Mouse (Mus musculus): ENCODE measurements around the gene Taf3. TPM values are rescaled to one million over a fixed set of nuclear protein-coding genes. Genes with fewer than 3 reads are reported as not detected.

The Taf3 gene
- polyA plus RNA-seq, 2 experiments: 9.2 to 12.4 TPM

DNA sequence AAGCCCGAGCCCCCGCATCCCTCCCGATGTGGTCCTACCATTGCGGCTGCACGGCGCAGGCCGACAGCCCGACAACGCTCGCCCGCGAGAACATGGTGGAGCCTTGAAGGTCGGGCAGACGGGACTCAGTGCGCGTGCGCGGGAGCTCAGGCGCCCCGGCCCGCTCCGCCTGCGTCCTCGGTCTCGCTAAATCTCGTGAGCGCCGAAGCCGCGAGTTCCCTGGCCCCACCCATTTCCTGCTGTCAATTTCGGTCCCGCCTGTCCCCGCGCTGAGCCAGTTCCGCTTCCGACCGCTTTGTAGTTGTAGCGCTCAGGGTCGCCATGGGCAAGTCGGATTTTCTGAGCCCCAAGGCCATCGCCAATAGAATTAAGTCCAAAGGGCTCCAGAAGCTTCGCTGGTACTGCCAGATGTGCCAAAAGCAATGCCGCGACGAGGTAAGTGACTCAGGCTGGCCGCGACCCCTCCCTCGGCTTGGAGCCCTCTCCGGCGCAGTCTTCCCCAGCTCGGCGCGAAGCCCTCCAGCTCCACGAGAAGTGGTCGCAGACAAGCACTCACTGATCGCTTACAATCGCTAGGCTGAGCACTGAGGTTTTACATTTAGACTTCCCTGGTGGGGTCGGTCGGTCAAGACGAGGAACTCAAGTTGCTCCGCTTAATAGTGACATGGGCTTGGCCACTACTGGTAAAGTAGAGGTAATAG, 32.1 kb upstream of the Taf3 start, which contains the start of the genes Atp5c1 and Kin:
Gene Atp5c1, minus strand, starts transcription at position 201 of the 701 bp plus-strand sequence.
Gene Kin, plus strand, starts transcription at position 284 of the 701 bp plus-strand sequence.
- no peaks in the 10 kb centered on the region for H3K9me3 ChIP-seq (ENCODE audit: control insufficient read depth, low read length)
- peaks cover 23% of the 10 kb centered on the region for H3K4me1 ChIP-seq (ENCODE audit: control insufficient read depth, insufficient read depth, low read length)
- peak; percentile 98 for ATAC-seq (ENCODE audit: low FRiP score, low read depth)
- H3K27me3 ChIP-seq (ENCODE audit: control insufficient read depth, insufficient read depth, low read length): no peaks in the 10 kb centered on the region
- DNase-seq (ENCODE audit: low spot score): peak; percentile 97
- peak; percentile 86 for TF ChIP-seq POLR2A (IDR thresholded peaks at IDR 0.05; ENCODE audit: borderline replicate concordance, extremely low read depth, insufficient read depth, insufficient read length)
- peak within 1 kb of the TSS; percentile 93 for H3K4me3 ChIP-seq (replicated peaks; ENCODE audit: low read length)
- H3K9ac ChIP-seq (ENCODE audit: low read depth, low read length, severe bottlenecking): peak within 1 kb of the TSS; percentile 99
- peaks cover 3% of the 10 kb centered on the region; the same call in 1 of the 2 replicates for H3K36me3 ChIP-seq (ENCODE audit: control insufficient read depth, insufficient read depth, low read length)
- under 1% methylated on average over 48 of the region's 61 CpGs for WGBS
- H3K27ac ChIP-seq (replicated peaks; ENCODE audit: low read depth, low read length): peak within 1 kb of the TSS; percentile 89
- H3K4me2 ChIP-seq (replicated peaks; ENCODE audit: low read depth, low read length, severe bottlenecking): peak within 1 kb of the TSS; percentile 68

GRCm38 (mm10) chr2:10079745-10080309, 31.4 kb upstream of the Taf3 start:
- H3K4me3 ChIP-seq (replicated peaks; ENCODE audit: low read length): peak overlapping the region; percentile 93
- no peak for TF ChIP-seq POLR2A (IDR thresholded peaks at IDR 0.05; ENCODE audit: borderline replicate concordance, extremely low read depth, insufficient read depth, insufficient read length)
- H3K4me1 ChIP-seq (ENCODE audit: control insufficient read depth, insufficient read depth, low read length): peaks cover 23% of the 10 kb centered on the region
- H3K9ac ChIP-seq (ENCODE audit: low read depth, low read length, severe bottlenecking): peak overlapping the region; percentile 99
- ATAC-seq (ENCODE audit: low FRiP score, low read depth) (no peak; the same call in 1 of the 2 replicates), DNase-seq (ENCODE audit: low spot score) (peak; percentile 12)
- under 1% methylated on average over 26 of the region's 28 CpGs for WGBS
- H3K27ac ChIP-seq (replicated peaks; ENCODE audit: low read depth, low read length): peak overlapping the region; percentile 89
- no peaks in the 10 kb centered on the region for H3K27me3 ChIP-seq (ENCODE audit: control insufficient read depth, insufficient read depth, low read length)
- no peaks in the 10 kb centered on the region for H3K9me3 ChIP-seq (ENCODE audit: control insufficient read depth, low read length)
- H3K4me2 ChIP-seq (replicated peaks; ENCODE audit: low read depth, low read length, severe bottlenecking): peak overlapping the region; percentile 58
- peaks cover 3% of the 10 kb centered on the region; the same call in 1 of the 2 replicates for H3K36me3 ChIP-seq (ENCODE audit: control insufficient read depth, insufficient read depth, low read length)

- no peak for TF ChIP-seq POLR2A (IDR thresholded peaks at IDR 0.05; ENCODE audit: borderline replicate concordance, extremely low read depth, insufficient read depth, insufficient read length)
- H3K27ac ChIP-seq (replicated peaks; ENCODE audit: low read depth, low read length): no peak overlapping the region
- H3K4me3 ChIP-seq (replicated peaks; ENCODE audit: low read length): no peak overlapping the region
- no peak for DNase-seq (ENCODE audit: low spot score)
- no peak for ATAC-seq (ENCODE audit: low FRiP score, low read depth)
- WGBS: 90% methylated on average over 8 of the region's 8 CpGs
- H3K9me3 ChIP-seq (ENCODE audit: control insufficient read depth, low read length): no peaks in the 10 kb centered on the region
- no peaks in the 10 kb centered on the region for H3K27me3 ChIP-seq (ENCODE audit: control insufficient read depth, insufficient read depth, low read length)
- H3K9ac ChIP-seq (ENCODE audit: low read depth, low read length, severe bottlenecking): no peak overlapping the region
- H3K4me2 ChIP-seq (replicated peaks; ENCODE audit: low read depth, low read length, severe bottlenecking): no peak overlapping the region
- peaks cover 22% of the 10 kb centered on the region for H3K4me1 ChIP-seq (ENCODE audit: control insufficient read depth, insufficient read depth, low read length)
- H3K36me3 ChIP-seq (ENCODE audit: control insufficient read depth, insufficient read depth, low read length): peaks cover 17% of the 10 kb centered on the region
Measured at GRCm38 (mm10) chr2:10076675-10077074, 28.3 kb upstream of the Taf3 start.

- DNase-seq (ENCODE audit: low spot score): no peak
- H3K4me2 ChIP-seq (replicated peaks; ENCODE audit: low read depth, low read length, severe bottlenecking): no peak overlapping the region
- H3K4me1 ChIP-seq (ENCODE audit: control insufficient read depth, insufficient read depth, low read length): peaks cover 15% of the 10 kb centered on the region
- no peak for ATAC-seq (ENCODE audit: low FRiP score, low read depth)
- H3K27ac ChIP-seq (replicated peaks; ENCODE audit: low read depth, low read length): no peak overlapping the region
- H3K9me3 ChIP-seq (ENCODE audit: control insufficient read depth, low read length): no peaks in the 10 kb centered on the region
- H3K9ac ChIP-seq (ENCODE audit: low read depth, low read length, severe bottlenecking): no peak overlapping the region
- TF ChIP-seq POLR2A (IDR thresholded peaks at IDR 0.05; ENCODE audit: borderline replicate concordance, extremely low read depth, insufficient read depth, insufficient read length): no peak
- H3K4me3 ChIP-seq (replicated peaks; ENCODE audit: low read length): no peak overlapping the region
- WGBS: 81% methylated on average over 7 of the region's 7 CpGs
- H3K27me3 ChIP-seq (ENCODE audit: control insufficient read depth, insufficient read depth, low read length): no peaks in the 10 kb centered on the region
- H3K36me3 ChIP-seq (ENCODE audit: control insufficient read depth, insufficient read depth, low read length): peaks cover 18% of the 10 kb centered on the region
Measured at GRCm38 (mm10) chr2:10074470-10074869, 26.1 kb upstream of the Taf3 start.

DNA sequence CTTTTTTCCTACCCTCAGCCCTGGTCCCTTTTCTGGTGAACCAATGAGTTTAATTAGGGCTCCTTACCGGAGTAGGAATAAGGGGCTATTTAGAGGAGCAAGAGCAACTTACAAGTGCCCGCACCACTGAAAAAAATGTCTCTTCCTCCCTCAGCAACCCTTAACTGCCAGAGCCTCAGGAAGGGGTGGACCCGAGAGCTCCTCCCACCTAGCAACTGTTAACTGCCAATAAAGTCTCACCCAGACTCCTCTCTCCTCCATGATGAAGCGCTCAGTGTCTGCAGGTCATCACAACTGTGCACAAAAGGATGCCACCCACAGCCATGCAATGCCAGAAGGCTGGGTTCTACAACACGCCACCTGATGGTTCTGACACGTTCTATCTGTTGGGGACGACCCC, 23.4 kb upstream of the Taf3 start:
- TF ChIP-seq POLR2A (IDR thresholded peaks at IDR 0.05; ENCODE audit: borderline replicate concordance, extremely low read depth, insufficient read depth, insufficient read length): no peak
- H3K4me2 ChIP-seq (replicated peaks; ENCODE audit: low read depth, low read length, severe bottlenecking): no peak overlapping the region
- ATAC-seq (ENCODE audit: low FRiP score, low read depth) (no peak), DNase-seq (ENCODE audit: low spot score) (no peak)
- no peak overlapping the region for H3K9ac ChIP-seq (ENCODE audit: low read depth, low read length, severe bottlenecking)
- H3K4me1 ChIP-seq (ENCODE audit: control insufficient read depth, insufficient read depth, low read length): no peaks in the 10 kb centered on the region
- H3K27ac ChIP-seq (replicated peaks; ENCODE audit: low read depth, low read length): no peak overlapping the region
- H3K27me3 ChIP-seq (ENCODE audit: control insufficient read depth, insufficient read depth, low read length): no peaks in the 10 kb centered on the region
- H3K36me3 ChIP-seq (ENCODE audit: control insufficient read depth, insufficient read depth, low read length): peaks cover 38% of the 10 kb centered on the region
- no peaks in the 10 kb centered on the region for H3K9me3 ChIP-seq (ENCODE audit: control insufficient read depth, low read length)
- H3K4me3 ChIP-seq (replicated peaks; ENCODE audit: low read length): no peak overlapping the region
- 64% methylated on average over 7 of the region's 7 CpGs for WGBS
